Mouse (Mus musculus): ENCODE measurements around the gene Lrp8. TPM values are rescaled to one million over a fixed set of nuclear protein-coding genes. Genes with fewer than 3 reads are reported as not detected.

Gene Lrp8
- polyA plus RNA-seq, 1 experiment = 3.2 TPM

DNA sequence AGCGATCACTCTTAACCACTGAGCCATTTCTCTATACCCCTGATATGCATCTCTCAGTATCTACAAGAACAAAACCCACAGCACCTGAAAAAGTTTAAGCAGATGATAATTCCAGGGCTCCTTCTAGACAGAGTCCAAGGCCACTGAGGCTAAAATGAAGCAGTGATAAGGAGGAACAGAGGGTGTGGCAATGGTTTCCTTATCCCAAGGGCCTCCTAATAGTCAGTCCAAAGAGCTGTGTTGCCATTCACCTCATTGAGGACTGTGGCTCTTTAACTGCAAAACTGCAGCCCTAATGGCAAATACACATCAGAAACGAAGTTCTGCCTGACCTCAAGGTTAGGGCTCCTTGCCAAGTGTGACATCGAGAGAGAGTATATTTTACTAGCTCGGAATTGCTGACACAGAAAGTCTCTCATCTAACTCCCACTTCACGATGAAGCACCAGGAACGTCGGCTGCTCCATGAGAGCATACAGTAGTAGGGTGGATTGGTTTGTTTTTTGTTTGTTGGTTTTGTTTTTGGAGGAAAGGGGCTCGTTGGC is 119.2 kb downstream of the Lrp8 start:
- Histone ChIP-seq H3ac (ENCODE audit: control insufficient read depth, insufficient read length) (no peak overlapping the region), H3K27me3 (ENCODE audit: control insufficient read depth, insufficient read depth, insufficient read length) (no peaks in the 10 kb centered on the region), H3K4me3 (no peak overlapping the region), H3K79me2 (ENCODE audit: control insufficient read depth, insufficient read depth) (no peaks in the 10 kb centered on the region), H3K4me2 (ENCODE audit: low read depth) (no peak overlapping the region), H3K36me3 (ENCODE audit: control insufficient read depth, insufficient read depth) (no peaks in the 10 kb centered on the region)
- no peak for TF ChIP-seq POLR2AphosphoS2 (IDR thresholded peaks at IDR 0.05; ENCODE audit: insufficient read length, low read depth)

DNA sequence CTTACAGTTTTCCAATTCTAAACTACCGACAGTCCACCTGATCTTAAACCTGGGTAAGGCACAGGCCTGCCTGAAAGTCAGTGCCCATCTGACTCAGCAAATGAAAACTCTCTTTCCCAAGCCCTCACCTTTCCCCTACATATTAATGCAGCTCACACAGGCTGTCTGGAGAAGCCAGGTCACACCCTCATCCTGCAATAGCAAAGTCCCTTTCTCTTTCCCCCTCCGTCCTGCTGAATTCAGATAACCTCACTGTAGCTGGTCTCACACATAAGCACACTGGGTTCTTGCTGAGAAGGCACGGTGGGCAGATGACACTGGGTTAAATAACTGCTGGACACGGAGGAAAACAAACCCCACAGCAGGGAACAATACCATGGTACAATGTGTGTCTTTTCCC is 119.9 kb downstream of the Lrp8 start:
- no peak for TF ChIP-seq MYOG (IDR thresholded peaks at IDR 0.05; ENCODE audit: control insufficient read depth in 1 of 3, insufficient read depth in 1 of 3, insufficient read length in 2 of 3, low read depth in 2 of 3)
- no peak for TF ChIP-seq MAX (IDR thresholded peaks at IDR 0.05; ENCODE audit: low read depth)
- TF ChIP-seq CEBPB (IDR thresholded peaks at IDR 0.05; ENCODE audit: insufficient read depth, poor library complexity, severe bottlenecking) = no peak
- no peak for TF ChIP-seq SRF (IDR thresholded peaks at IDR 0.05; ENCODE audit: control insufficient read depth, insufficient read length, low read depth)
- no peak for TF ChIP-seq TCF3 (IDR thresholded peaks at IDR 0.05; ENCODE audit: insufficient read length, low read depth)
- TF ChIP-seq E2F4 (IDR thresholded peaks at IDR 0.05; ENCODE audit: insufficient read depth) = no peak
- no peak for TF ChIP-seq POLR2AphosphoS2 (IDR thresholded peaks at IDR 0.05; ENCODE audit: insufficient read length, low read depth)
- no peak for TF ChIP-seq REST (IDR thresholded peaks at IDR 0.05; ENCODE audit: insufficient read depth, insufficient read length)
- no peak for TF ChIP-seq TCF12 (IDR thresholded peaks at IDR 0.05; ENCODE audit: insufficient read depth, poor library complexity, severe bottlenecking)
- no peak for TF ChIP-seq POLR2A (IDR thresholded peaks at IDR 0.05; ENCODE audit: insufficient read length, low read depth)
- Histone ChIP-seq H3K4me3 (peak overlapping the region; percentile 59), H3K4me2 (ENCODE audit: low read depth) (peak overlapping the region; percentile 63)

DNA sequence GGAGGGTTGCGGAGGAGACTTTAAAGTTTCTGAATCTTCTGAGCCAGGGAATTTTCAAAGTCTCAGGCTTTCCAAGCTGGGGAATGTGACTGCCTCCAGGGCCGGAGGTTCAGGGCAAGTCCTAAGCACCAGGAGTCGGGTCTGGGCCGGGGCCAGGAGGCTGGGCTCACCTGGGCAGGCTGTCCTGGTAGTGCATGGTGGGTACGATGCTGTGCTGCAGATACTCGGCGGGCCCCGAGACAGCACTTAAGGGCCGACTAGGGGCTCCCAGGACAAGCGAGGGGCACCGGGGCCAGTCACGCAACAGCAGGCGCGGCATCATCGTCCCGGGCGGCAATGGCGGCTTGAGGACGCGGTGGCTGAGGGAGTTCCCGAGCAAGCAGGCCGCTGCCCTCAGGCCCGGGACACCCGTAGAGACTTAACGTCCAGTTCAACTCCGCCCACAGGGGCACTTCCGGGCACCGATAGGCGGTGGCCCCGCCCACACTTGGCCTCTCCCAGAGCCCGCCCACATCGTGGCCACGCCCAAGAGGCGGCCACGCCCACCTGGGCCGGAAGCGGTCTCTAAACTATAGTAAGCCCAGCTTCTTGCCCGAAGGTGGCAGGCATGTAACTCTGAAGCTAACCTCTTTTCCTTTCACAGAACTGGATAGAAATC is 121.2 kb downstream of the Lrp8 start, which contains the start of gene Cpt2:
TSS of gene Cpt2 (minus strand) at position 466 of the 658 bp plus-strand sequence.
- peak within 1 kb of the TSS; percentile 83 for H3ac ChIP-seq (ENCODE audit: control insufficient read depth, insufficient read length)
- H3K27me3 ChIP-seq (ENCODE audit: control insufficient read depth, insufficient read depth, insufficient read length) = no peaks in the 10 kb centered on the region
- peak within 1 kb of the TSS; percentile 72 for H3K4me2 ChIP-seq (ENCODE audit: low read depth)
- no peaks in the 10 kb centered on the region for H3K36me3 ChIP-seq (ENCODE audit: control insufficient read depth, insufficient read depth)
- H3K79me2 ChIP-seq (ENCODE audit: control insufficient read depth, insufficient read depth) = no peaks in the 10 kb centered on the region
- peak within 1 kb of the TSS; percentile 59 for H3K4me3 ChIP-seq
- no peak for TF ChIP-seq TCF3 (IDR thresholded peaks at IDR 0.05; ENCODE audit: insufficient read length, low read depth)
- TF ChIP-seq MYOD1 (IDR thresholded peaks at IDR 0.05; ENCODE audit: control insufficient read depth in 1 of 3, insufficient read length in 2 of 3, low read depth in 2 of 3) = peak in 1 of 3 experiments; percentile 26
- TF ChIP-seq MAX (IDR thresholded peaks at IDR 0.05; ENCODE audit: low read depth) = no peak
- TF ChIP-seq E2F4 (IDR thresholded peaks at IDR 0.05; ENCODE audit: insufficient read depth) = no peak
- peak; percentile 99 for TF ChIP-seq POLR2A (IDR thresholded peaks at IDR 0.05; ENCODE audit: insufficient read length, low read depth)
- TF ChIP-seq SRF (IDR thresholded peaks at IDR 0.05; ENCODE audit: control insufficient read depth, insufficient read length, low read depth) = peak; percentile 62
- TF ChIP-seq TCF12 (IDR thresholded peaks at IDR 0.05; ENCODE audit: insufficient read depth, poor library complexity, severe bottlenecking) = no peak
- TF ChIP-seq USF1 (IDR thresholded peaks at IDR 0.05; ENCODE audit: low read depth) = no peak
- TF ChIP-seq MYOG (IDR thresholded peaks at IDR 0.05; ENCODE audit: control insufficient read depth in 1 of 3, insufficient read depth in 1 of 3, insufficient read length in 2 of 3, low read depth in 2 of 3) = no peak
- peak; percentile 20 for TF ChIP-seq REST (IDR thresholded peaks at IDR 0.05; ENCODE audit: insufficient read depth, insufficient read length)
- peak; percentile 99 for TF ChIP-seq POLR2AphosphoS2 (IDR thresholded peaks at IDR 0.05; ENCODE audit: insufficient read length, low read depth)
- TF ChIP-seq CEBPB (IDR thresholded peaks at IDR 0.05; ENCODE audit: insufficient read depth, poor library complexity, severe bottlenecking) = no peak

More for the DNA sequence above, 119.9 kb downstream of the Lrp8 start:
- H3K36me3 ChIP-seq (ENCODE audit: control insufficient read depth, insufficient read depth) = no peaks in the 10 kb centered on the region
- H3ac ChIP-seq (ENCODE audit: control insufficient read depth, insufficient read length) = no peak overlapping the region
- no peaks in the 10 kb centered on the region for H3K79me2 ChIP-seq (ENCODE audit: control insufficient read depth, insufficient read depth)
- no peaks in the 10 kb centered on the region for H3K27me3 ChIP-seq (ENCODE audit: control insufficient read depth, insufficient read depth, insufficient read length)

DNA sequence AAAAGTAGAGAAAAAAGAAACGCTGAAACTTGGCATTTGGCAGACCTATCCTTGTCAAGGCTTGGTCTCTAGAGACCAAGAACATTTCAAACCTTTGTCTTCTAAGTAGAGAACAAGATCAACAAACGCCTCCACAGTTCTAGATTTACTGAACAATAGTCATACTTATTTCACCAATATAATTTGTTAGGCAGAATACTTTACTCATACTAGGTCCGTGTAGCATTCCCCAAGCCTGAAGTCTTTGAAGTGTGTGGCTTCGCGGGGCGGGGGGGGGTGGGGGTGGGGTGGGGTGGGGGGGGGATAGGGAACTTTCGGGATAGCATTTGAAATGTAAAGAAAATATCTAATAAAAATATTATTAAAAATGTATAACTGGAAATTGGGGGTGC is 121.7 kb downstream of the Lrp8 start:
- TF ChIP-seq USF1 (IDR thresholded peaks at IDR 0.05; ENCODE audit: low read depth) (no peak), SRF (IDR thresholded peaks at IDR 0.05; ENCODE audit: control insufficient read depth, insufficient read length, low read depth) (no peak), MAX (IDR thresholded peaks at IDR 0.05; ENCODE audit: low read depth) (no peak), MYOD1 (IDR thresholded peaks at IDR 0.05; ENCODE audit: control insufficient read depth in 1 of 3, insufficient read length in 2 of 3, low read depth in 2 of 3) (no peak), TCF3 (IDR thresholded peaks at IDR 0.05; ENCODE audit: insufficient read length, low read depth) (no peak)
- peak overlapping the region; percentile 83 for H3ac ChIP-seq (ENCODE audit: control insufficient read depth, insufficient read length)
- H3K4me2 ChIP-seq (ENCODE audit: low read depth) = peak overlapping the region; percentile 72
- no peaks in the 10 kb centered on the region for H3K36me3 ChIP-seq (ENCODE audit: control insufficient read depth, insufficient read depth)
- peak overlapping the region; percentile 59 for H3K4me3 ChIP-seq
- H3K79me2 ChIP-seq (ENCODE audit: control insufficient read depth, insufficient read depth) = no peaks in the 10 kb centered on the region
- peaks cover 5% of the 10 kb centered on the region for H3K27me3 ChIP-seq (ENCODE audit: control insufficient read depth, insufficient read depth, insufficient read length)

Other genes starting within 250 kb of the Lrp8 start
- gene Dmrtb1, start 118.0 kb upstream of the Lrp8 start, polyA plus RNA-seq (2012; fragmentation: generic; extraction: Trizol) = not detected
- 90.0 TPM for gene Magoh, start 77.5 kb downstream of the Lrp8 start, polyA plus RNA-seq (2012; fragmentation: generic; extraction: Trizol)
- 79.0 TPM for gene 0610037L13Rik, start 87.6 kb downstream of the Lrp8 start, polyA plus RNA-seq (2012; fragmentation: generic; extraction: Trizol)
- 29.4 TPM for gene Cpt2, start 121.3 kb downstream of the Lrp8 start, polyA plus RNA-seq (2012; fragmentation: generic; extraction: Trizol)
- 0.22 TPM for gene Slc1a7, start 166.1 kb downstream of the Lrp8 start, polyA plus RNA-seq (2012; fragmentation: generic; extraction: Trizol)